Mouse (Mus musculus) lung, postnatal 25 days (tissue): ENCODE results near the gene Zfp111.

Experiments
- DNase-seq: peaks from one replicate; pipeline ENCODE4 v3.0.0; 2022; ENCODE audit warnings: low spot score

Gene Zfp111

GRCm38 (mm10) chr7:24211343-24211742, at the start of gene Zfp111:
TSS of gene Zfp111 (minus strand) at chr7:24211443.
- DNase-seq = no peak

- DNase-seq = no peak
Observed at GRCm38 (mm10) chr7:24260000-24260312, 48.7 kb upstream of the Zfp111 start.

- DNase-seq = peak; percentile 2
Observed at GRCm38 (mm10) chr7:24259306-24259999, 48.2 kb upstream of the Zfp111 start.

- DNase-seq = peak; percentile 90
Observed at GRCm38 (mm10) chr7:24254633-24255474, 43.6 kb upstream of the Zfp111 start, which contains the start of gene Zfp108. TSS of gene Zfp108 (plus strand) at chr7:24254794.

GRCm38 (mm10) chr7:24253779-24254615, 42.8 kb upstream of the Zfp111 start:
- DNase-seq = no peak

- peak; percentile 55 for DNase-seq
Observed at GRCm38 (mm10) chr7:24237040-24237791, 26.0 kb upstream of the Zfp111 start, which contains the start of gene Zfp109. TSS of gene Zfp109 (minus strand) at chr7:24237560.

GRCm38 (mm10) chr7:24210296-24210695, 947 bp downstream of the Zfp111 start:
- no peak for DNase-seq

- DNase-seq = no peak
Observed at GRCm38 (mm10) chr7:24208282-24208886, 2.9 kb downstream of the Zfp111 start.

GRCm38 (mm10) chr7:24207488-24208261, 3.6 kb downstream of the Zfp111 start:
- peak; percentile 82 for DNase-seq

GRCm38 (mm10) chr7:24196961-24197360, 14.3 kb downstream of the Zfp111 start:
- DNase-seq = no peak

GRCm38 (mm10) chr7:24193157-24193556, 18.1 kb downstream of the Zfp111 start:
- no peak for DNase-seq

GRCm38 (mm10) chr7:24191361-24191760, 19.9 kb downstream of the Zfp111 start:
- DNase-seq = no peak

- DNase-seq = no peak
Observed at GRCm38 (mm10) chr7:24189571-24189944, 21.7 kb downstream of the Zfp111 start.

GRCm38 (mm10) chr7:24188901-24189570, 22.2 kb downstream of the Zfp111 start:
- DNase-seq = no peak

- no peak for DNase-seq
Observed at GRCm38 (mm10) chr7:24187611-24188010, 23.6 kb downstream of the Zfp111 start.

- DNase-seq = no peak
Observed at GRCm38 (mm10) chr7:24175337-24175711, 35.9 kb downstream of the Zfp111 start.

GRCm38 (mm10) chr7:24174618-24175336, 36.5 kb downstream of the Zfp111 start, which contains the start of gene Zfp114:
TSS of gene Zfp114 (plus strand) at chr7:24175060.
- peak; percentile 35 for DNase-seq

- no peak for DNase-seq
Observed at GRCm38 (mm10) chr7:24172191-24172590, 39.1 kb downstream of the Zfp111 start.

- no peak for DNase-seq
Observed at GRCm38 (mm10) chr7:24153272-24153671, 58.0 kb downstream of the Zfp111 start.
